15 mouse cellular contexts compared by ENCODE assay signal in genomic region chr19:60682283-60682682, GRCm38 (mm10).
DNase-seq lines count a peak whose midpoint lies in the region; ATAC-seq lines count a peak whose summit lies in the region.
"Had no signal": no experiment of that assay in that cellular context is flagged by ENCODE, and none has a peak within 500 bp of the region (broad histone marks: within the 10 kb centered on the region; RNA-seq: fewer than 3 reads in every experiment).

No protein-coding gene starts in this region.

- H3K36me3 ChIP-seq in forebrain, embryonic 16.5 days (ENCODE audit: control insufficient read depth, insufficient read depth), result no peaks in the 10 kb centered on the region
- no peaks in the 10 kb centered on the region for H3K36me3 ChIP-seq in forebrain, embryonic 11.5 days (ENCODE audit: control insufficient read depth, insufficient read depth, low read length)
- H3K36me3 ChIP-seq in intestine, embryonic 15.5 days, result no peaks in the 10 kb centered on the region
- H3K36me3 ChIP-seq: limb, embryonic 15.5 days; lung, embryonic 15.5 days had no signal

- H3K9me3 ChIP-seq in forebrain, embryonic 16.5 days (ENCODE audit: control insufficient read depth, low read length), result no peaks in the 10 kb centered on the region
- no peaks in the 10 kb centered on the region for H3K9me3 ChIP-seq in forebrain, embryonic 11.5 days (ENCODE audit: control insufficient read depth, low read length)
- no peaks in the 10 kb centered on the region for H3K9me3 ChIP-seq in intestine, embryonic 15.5 days
- H3K9me3 ChIP-seq: limb, embryonic 15.5 days; lung, embryonic 15.5 days had no signal

- no peaks in the 10 kb centered on the region for H3K27me3 ChIP-seq in forebrain, embryonic 16.5 days (replicated peaks; ENCODE audit: control insufficient read depth, insufficient read depth, low read length)
- H3K27me3 ChIP-seq in forebrain, embryonic 11.5 days (ENCODE audit: control insufficient read depth, insufficient read depth, low read length), result no peaks in the 10 kb centered on the region
- no peaks in the 10 kb centered on the region for H3K27me3 ChIP-seq in intestine, embryonic 15.5 days (replicated peaks)
- H3K27me3 ChIP-seq: limb, embryonic 15.5 days; lung, embryonic 15.5 days had no signal

- no peak for DNase-seq in forebrain, embryonic 11.5 days (ENCODE audit: low spot score)
- DNase-seq in layer of hippocampus, postnatal 10 days (ENCODE audit: low spot score in 2 of 2), result peak; percentile 28 to 31
- DNase-seq in right cerebral cortex, adult 18-20 months, result peak; percentile 67
- no peak for DNase-seq in lung, postnatal 14 days
- DNase-seq in T-cell, adult 2 months (ENCODE audit: low spot score), result no peak
- DNase-seq: gastrocnemius, postnatal 10 days; kidney, postnatal 4 days; thymus, postnatal 36 days had no signal

- no peak overlapping the region for H3K4me2 ChIP-seq in forebrain, embryonic 16.5 days (ENCODE audit: low read length)
- no peak overlapping the region for H3K4me2 ChIP-seq in forebrain, embryonic 11.5 days (ENCODE audit: low read depth, low read length, severe bottlenecking)
- no peak overlapping the region for H3K4me2 ChIP-seq in intestine, embryonic 15.5 days (replicated peaks)
- H3K4me2 ChIP-seq: limb, embryonic 15.5 days; lung, embryonic 15.5 days had no signal

- WGBS in forebrain, embryonic 16.5 days, result 43% methylated on average over 3 of the region's 3 CpGs
- WGBS in forebrain, embryonic 11.5 days, result 79% methylated on average over 3 of the region's 3 CpGs
- WGBS in intestine, embryonic 15.5 days, result 81% methylated on average over 3 of the region's 3 CpGs

- peak; percentile 47 for ATAC-seq in forebrain, embryonic 16.5 days
- no peak for ATAC-seq in forebrain, embryonic 11.5 days (replicated peaks; ENCODE audit: low FRiP score)
- peak; percentile 94 for ATAC-seq in frontal cortex, adult (ENCODE audit: low TSS enrichment)
- no peak for ATAC-seq in intestine, embryonic 15.5 days
- ATAC-seq: intestine, postnatal 0 days had no signal

- H3K4me1 ChIP-seq in forebrain, embryonic 16.5 days (replicated peaks; ENCODE audit: control insufficient read depth, insufficient read depth, low read length), result peaks cover 2% of the 10 kb centered on the region; the same call in 1 of the 2 replicates
- H3K4me1 ChIP-seq in forebrain, embryonic 11.5 days (replicated peaks; ENCODE audit: control insufficient read depth, insufficient read depth, low read length), result no peaks in the 10 kb centered on the region
- H3K4me1 ChIP-seq in intestine, embryonic 15.5 days (replicated peaks), result no peaks in the 10 kb centered on the region
- H3K4me1 ChIP-seq: limb, embryonic 15.5 days; lung, embryonic 15.5 days had no signal

- no peak overlapping the region for H3K4me3 ChIP-seq in forebrain, embryonic 16.5 days (replicated peaks; ENCODE audit: low read length)
- no peak overlapping the region for H3K4me3 ChIP-seq in forebrain, embryonic 11.5 days (ENCODE audit: low read depth, low read length)
- no peak overlapping the region for H3K4me3 ChIP-seq in intestine, embryonic 15.5 days (replicated peaks)
- H3K4me3 ChIP-seq: limb, embryonic 15.5 days; lung, embryonic 15.5 days; myocyte had no signal

- H3K27ac ChIP-seq in forebrain, embryonic 16.5 days (ENCODE audit: low read length), result no peak overlapping the region
- H3K27ac ChIP-seq in forebrain, embryonic 11.5 days (ENCODE audit: low read depth, low read length), result no peak overlapping the region
- no peak overlapping the region for H3K27ac ChIP-seq in intestine, embryonic 15.5 days
- H3K27ac ChIP-seq: limb, embryonic 15.5 days; lung, embryonic 15.5 days had no signal

- H3K9ac ChIP-seq in forebrain, embryonic 16.5 days (replicated peaks; ENCODE audit: low read depth, low read length), result no peak overlapping the region
- no peak overlapping the region for H3K9ac ChIP-seq in forebrain, embryonic 11.5 days (ENCODE audit: low read length)
- H3K9ac ChIP-seq in intestine, embryonic 15.5 days, result no peak overlapping the region
- H3K9ac ChIP-seq: limb, embryonic 15.5 days; lung, embryonic 15.5 days had no signal

Comparison
In these comparisons a context has a peak if more than half of its experiments do, and no peak if none do; other contexts are left out.
1. ATAC-seq: peak in forebrain, embryonic 16.5 days (single experiment) and frontal cortex, adult (single experiment); none in forebrain, embryonic 11.5 days (single experiment) and intestine, embryonic 15.5 days (single experiment).
2. DNase-seq: peak in layer of hippocampus, postnatal 10 days (2 of 2) and right cerebral cortex, adult 18-20 months (single experiment); none in forebrain, embryonic 11.5 days (single experiment), lung, postnatal 14 days (single experiment) and T-cell, adult 2 months (single experiment).